Mouse (Mus musculus) activated CD4-positive, CD25-positive, alpha-beta regulatory T cell (primary cell): ENCODE results near the gene Gm5155. TPM values are rescaled to one million over a fixed set of nuclear protein-coding genes. Genes with fewer than 3 reads are reported as not detected.

Experiments used
- polyA plus RNA-seq, 2 experiments: library from polyadenylated mRNA; unstranded; fragments of 100-300 nt; shearing (Covaris generic); gene quantifications; one replicate each; pipeline ENCODE4 v1.2.1; 2017

Gene Gm5155
- under 1 TPM in 1 of 2 experiments, not detected in 1; 0.07 TPM for polyA plus RNA-seq

DNA sequence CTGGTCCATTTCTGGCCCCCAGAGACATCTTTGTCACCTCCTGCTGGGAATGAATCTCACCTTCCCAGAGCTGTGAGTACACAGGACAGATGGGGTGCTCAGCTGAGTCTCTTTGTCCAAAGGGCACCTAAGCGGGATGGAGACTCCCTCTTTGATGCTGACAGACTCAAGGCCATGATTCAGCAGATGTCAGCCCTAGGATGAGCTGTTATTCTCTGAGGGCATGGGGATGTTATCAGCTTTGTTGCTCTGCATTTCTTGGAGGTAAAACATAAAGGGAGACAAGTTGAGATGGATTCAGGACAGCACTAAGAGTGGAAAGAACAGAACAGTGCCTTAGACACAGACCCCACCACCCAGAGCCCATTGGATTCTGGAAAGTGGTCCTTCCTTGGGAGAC lies at the start of gene Gm5155:
Gene Gm5155 (plus strand): TSS at position 301 of the 400 bp plus-strand sequence.

Other genes starting within 250 kb of the Gm5155 start
- gene Ceacam5, start 158.5 kb upstream of the Gm5155 start, polyA plus RNA-seq = not detected
- gene Ceacam14, start 59.1 kb upstream of the Gm5155 start, polyA plus RNA-seq = not detected
- not detected for gene Ceacam11, start 100.4 kb downstream of the Gm5155 start, polyA plus RNA-seq
- gene Ceacam13, start 138.1 kb downstream of the Gm5155 start, polyA plus RNA-seq = not detected
- gene Ceacam12, start 194.2 kb downstream of the Gm5155 start, polyA plus RNA-seq = not detected